Mouse (Mus musculus): ENCODE data around the gene Clrn3. TPM values are rescaled to one million over a fixed set of nuclear protein-coding genes. Genes with fewer than 3 reads are reported as not detected.

The Clrn3 gene
- total and polyA plus RNA-seq, 2 experiments from 2014 or later: not detected

DNA sequence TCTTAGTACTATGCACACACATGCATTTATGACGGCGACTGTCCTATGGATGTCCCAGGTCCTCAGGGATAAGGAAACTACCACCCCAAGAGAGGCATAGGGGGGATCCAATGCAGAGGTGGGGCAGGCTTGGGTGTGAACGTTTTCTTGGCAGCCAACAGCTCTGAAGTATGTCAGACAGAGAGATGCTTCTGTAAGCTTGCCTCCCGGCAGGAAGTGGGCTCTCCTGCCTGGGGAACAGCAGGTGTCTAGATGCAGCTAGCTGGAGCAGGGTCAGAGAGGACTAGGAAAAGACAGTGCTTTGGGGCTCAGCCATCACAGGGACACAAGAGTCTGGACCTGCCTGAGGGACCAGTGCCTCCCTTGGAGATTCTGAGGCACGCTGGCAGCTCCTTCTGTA is 18.1 kb upstream of the Clrn3 start:
- 51% methylated on average over 5 of the region's 5 CpGs for WGBS
- ATAC-seq: no peak

DNA sequence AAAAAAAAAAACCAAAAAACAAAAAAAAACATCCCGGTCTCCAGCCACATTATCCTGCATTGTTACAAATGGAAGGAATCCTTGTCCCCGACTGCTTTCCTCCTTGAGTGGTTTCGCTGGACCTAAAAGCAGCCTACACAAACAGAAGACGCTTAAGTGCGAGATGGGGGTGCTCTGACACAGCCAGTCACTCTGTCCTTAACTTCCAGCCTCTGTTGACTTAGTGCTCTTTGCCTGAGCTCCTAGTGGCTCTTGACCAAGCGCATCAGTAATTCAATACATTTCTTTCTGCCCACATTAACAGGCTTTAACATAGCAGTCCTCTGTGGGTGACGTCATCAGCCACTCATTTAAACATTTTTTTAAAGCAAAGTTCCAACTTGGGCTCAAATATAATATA is 17.5 kb upstream of the Clrn3 start:
- WGBS: 72% methylated on average over 7 of the region's 7 CpGs
- Histone ChIP-seq H3K9ac (replicated peaks; ENCODE audit: low read length) (no peak overlapping the region), H3K9me3 (ENCODE audit: low read length) (no peaks in the 10 kb centered on the region)

More for the DNA sequence above, 18.1 kb upstream of the Clrn3 start:
- Histone ChIP-seq H3K9ac (replicated peaks; ENCODE audit: low read length) (no peak overlapping the region), H3K27me3 (ENCODE audit: insufficient read depth, low read length) (no peaks in the 10 kb centered on the region), H3K4me2 (ENCODE audit: low read depth, low read length) (no peak overlapping the region), H3K4me3 (ENCODE audit: low read length) (no peak overlapping the region), H3K9me3 (ENCODE audit: low read length) (no peaks in the 10 kb centered on the region), H3K4me1 (ENCODE audit: insufficient read depth, low read length) (peaks cover under 1% of the 10 kb centered on the region; the same call in 1 of the 2 replicates), H3K36me3 (ENCODE audit: insufficient read depth, low read length) (no peaks in the 10 kb centered on the region), H3K27ac (no peak overlapping the region)
- no peak for DNase-seq (ENCODE audit: low spot score)
- no peak for TF ChIP-seq CTCF (IDR thresholded peaks at IDR 0.05; ENCODE audit: low read depth)

DNA sequence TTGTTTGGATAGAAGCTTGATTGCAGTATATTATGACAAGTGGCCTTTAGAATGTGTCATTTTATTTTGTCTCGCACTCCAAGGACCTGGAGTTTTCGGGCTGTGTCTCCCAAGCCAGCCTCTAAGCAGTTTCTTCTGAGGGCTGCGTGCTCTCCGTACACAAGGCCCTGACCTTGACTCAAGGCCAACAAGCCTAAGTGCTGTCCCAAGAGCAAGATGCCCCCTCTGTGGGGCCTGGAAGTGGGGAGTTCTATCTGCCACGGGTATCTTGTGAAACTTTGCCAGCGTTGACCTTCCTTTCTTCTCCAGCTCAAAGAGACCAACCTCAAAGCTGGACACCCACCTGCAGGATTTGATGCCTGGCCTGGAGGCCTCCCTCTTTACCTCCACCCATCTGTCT is 15.9 kb upstream of the Clrn3 start:
- 91% methylated on average over 6 of the region's 6 CpGs for WGBS
- H3K27me3 ChIP-seq (ENCODE audit: insufficient read depth, low read length): no peaks in the 10 kb centered on the region
- no peak for TF ChIP-seq CTCF (IDR thresholded peaks at IDR 0.05; ENCODE audit: low read depth)
- DNase-seq (ENCODE audit: low spot score) (no peak), ATAC-seq (no peak)
- H3K36me3 ChIP-seq (ENCODE audit: insufficient read depth, low read length): no peaks in the 10 kb centered on the region
- no peaks in the 10 kb centered on the region for H3K4me1 ChIP-seq (ENCODE audit: insufficient read depth, low read length)
- no peak overlapping the region for H3K27ac ChIP-seq
- no peaks in the 10 kb centered on the region for H3K9me3 ChIP-seq (ENCODE audit: low read length)
- H3K4me2 ChIP-seq (ENCODE audit: low read depth, low read length): no peak overlapping the region
- H3K4me3 ChIP-seq (ENCODE audit: low read length): no peak overlapping the region
- H3K9ac ChIP-seq (replicated peaks; ENCODE audit: low read length): no peak overlapping the region

More for the DNA sequence above, 17.5 kb upstream of the Clrn3 start:
- TF ChIP-seq CTCF (IDR thresholded peaks at IDR 0.05; ENCODE audit: low read depth): no peak
- no peak for ATAC-seq
- H3K27ac ChIP-seq: no peak overlapping the region
- no peaks in the 10 kb centered on the region for H3K27me3 ChIP-seq (ENCODE audit: insufficient read depth, low read length)
- no peaks in the 10 kb centered on the region for H3K36me3 ChIP-seq (ENCODE audit: insufficient read depth, low read length)
- no peak overlapping the region for H3K4me2 ChIP-seq (ENCODE audit: low read depth, low read length)
- DNase-seq (ENCODE audit: low spot score): no peak
- no peaks in the 10 kb centered on the region for H3K4me1 ChIP-seq (ENCODE audit: insufficient read depth, low read length)
- no peak overlapping the region for H3K4me3 ChIP-seq (ENCODE audit: low read length)

DNA sequence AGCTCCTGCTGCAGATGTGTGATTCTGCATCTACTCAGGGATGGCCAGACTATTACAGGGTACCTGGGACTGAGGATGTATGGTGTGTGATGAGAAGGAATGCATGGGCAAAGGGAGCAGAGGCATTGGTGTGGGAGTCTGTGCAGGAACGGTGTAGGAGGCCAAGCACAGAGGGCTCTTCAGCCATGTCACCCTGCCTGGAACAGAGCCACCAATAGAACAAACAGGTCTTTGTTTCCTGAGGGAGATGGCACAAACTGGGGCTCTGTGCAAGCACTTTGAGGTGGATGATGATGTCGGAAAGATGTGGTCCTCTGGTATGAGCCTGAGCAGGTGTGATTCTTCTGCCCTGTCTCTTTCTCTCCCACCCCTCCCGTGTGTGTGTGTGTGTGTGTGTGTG is 14.6 kb upstream of the Clrn3 start:
- H3K4me2 ChIP-seq (ENCODE audit: low read depth, low read length): no peak overlapping the region
- TF ChIP-seq CTCF (IDR thresholded peaks at IDR 0.05; ENCODE audit: low read depth): no peak
- no peaks in the 10 kb centered on the region for H3K27me3 ChIP-seq (ENCODE audit: insufficient read depth, low read length)
- WGBS: 53% methylated on average over 3 of the region's 3 CpGs
- H3K9ac ChIP-seq (replicated peaks; ENCODE audit: low read length): no peak overlapping the region
- H3K36me3 ChIP-seq (ENCODE audit: insufficient read depth, low read length): no peaks in the 10 kb centered on the region
- peaks cover 3% of the 10 kb centered on the region; the same call in 1 of the 2 replicates for H3K4me1 ChIP-seq (ENCODE audit: insufficient read depth, low read length)
- no peak overlapping the region for H3K4me3 ChIP-seq (ENCODE audit: low read length)
- H3K9me3 ChIP-seq (ENCODE audit: low read length): no peaks in the 10 kb centered on the region
- DNase-seq (ENCODE audit: low spot score): peak; percentile 44
- peak overlapping the region; percentile 2; the same call in 1 of the 2 replicates for H3K27ac ChIP-seq
- peak; percentile 33; the same call in 1 of the 2 replicates for ATAC-seq

DNA sequence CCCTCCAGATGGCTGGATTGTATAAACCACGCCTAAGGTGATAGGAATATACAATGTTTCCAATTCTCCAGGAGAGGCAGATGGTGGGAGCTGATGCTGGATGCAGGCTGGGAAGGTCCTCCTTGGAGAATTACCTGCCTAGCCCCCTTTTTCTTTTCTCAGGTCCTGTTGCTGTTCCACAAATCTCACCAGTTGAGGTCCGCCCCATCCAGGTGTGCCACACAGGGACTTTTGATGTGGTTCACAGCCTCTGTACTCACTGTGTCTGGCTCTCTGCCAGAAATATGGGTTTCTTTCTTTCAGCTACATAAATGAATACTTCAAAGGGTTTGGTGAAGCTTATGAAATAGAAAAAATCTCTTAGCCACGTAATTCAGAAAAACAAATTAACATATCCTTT is 13.8 kb upstream of the Clrn3 start:
- Histone ChIP-seq H3K4me2 (ENCODE audit: low read depth, low read length) (no peak overlapping the region), H3K9me3 (ENCODE audit: low read length) (no peaks in the 10 kb centered on the region), H3K9ac (replicated peaks; ENCODE audit: low read length) (no peak overlapping the region), H3K27ac (no peak overlapping the region), H3K27me3 (ENCODE audit: insufficient read depth, low read length) (no peaks in the 10 kb centered on the region), H3K36me3 (ENCODE audit: insufficient read depth, low read length) (no peaks in the 10 kb centered on the region), H3K4me3 (ENCODE audit: low read length) (no peak overlapping the region), H3K4me1 (ENCODE audit: insufficient read depth, low read length) (peaks cover 3% of the 10 kb centered on the region; the same call in 1 of the 2 replicates)
- DNase-seq (ENCODE audit: low spot score) (no peak), ATAC-seq (no peak)
- WGBS: 73% methylated on average over 3 of the region's 3 CpGs
- TF ChIP-seq CTCF (IDR thresholded peaks at IDR 0.05; ENCODE audit: low read depth): no peak

DNA sequence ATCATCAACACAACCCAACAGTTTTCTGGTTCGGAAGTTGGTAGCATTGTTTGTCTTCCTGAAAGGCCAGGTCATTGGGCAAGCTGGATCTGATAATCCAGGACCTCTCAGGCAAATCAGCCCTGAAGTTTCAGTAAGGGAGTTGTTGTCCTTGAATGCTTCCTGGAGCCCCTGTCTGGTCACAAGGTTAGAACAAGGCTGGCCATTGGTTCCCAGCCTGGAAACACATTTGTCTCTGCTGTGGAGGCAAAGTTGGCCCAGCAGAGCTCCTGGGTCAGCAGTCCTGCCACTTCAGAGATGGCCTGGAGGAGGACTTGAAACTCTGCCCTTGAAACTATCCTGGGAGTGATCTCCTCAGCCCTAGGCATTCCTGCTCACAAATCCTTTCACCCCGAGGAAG is 11.0 kb upstream of the Clrn3 start:
- DNase-seq (ENCODE audit: low spot score): no peak
- Histone ChIP-seq H3K4me1 (ENCODE audit: insufficient read depth, low read length) (peaks cover 3% of the 10 kb centered on the region; the same call in 1 of the 2 replicates), H3K9me3 (ENCODE audit: low read length) (no peaks in the 10 kb centered on the region), H3K9ac (replicated peaks; ENCODE audit: low read length) (no peak overlapping the region), H3K36me3 (ENCODE audit: insufficient read depth, low read length) (no peaks in the 10 kb centered on the region), H3K27me3 (ENCODE audit: insufficient read depth, low read length) (no peaks in the 10 kb centered on the region), H3K4me3 (ENCODE audit: low read length) (no peak overlapping the region), H3K27ac (no peak overlapping the region), H3K4me2 (ENCODE audit: low read depth, low read length) (peak overlapping the region; percentile 87)
- no peak for TF ChIP-seq CTCF (IDR thresholded peaks at IDR 0.05; ENCODE audit: low read depth)
- 90% methylated on average over 2 of the region's 2 CpGs for WGBS
- ATAC-seq: no peak

GRCm38 (mm10) chr7:135537948-135538741 is 9.7 kb upstream of the Clrn3 start:
- no peak for TF ChIP-seq CTCF (IDR thresholded peaks at IDR 0.05; ENCODE audit: low read depth)
- Histone ChIP-seq H3K4me3 (ENCODE audit: low read length) (peak overlapping the region; percentile 62), H3K36me3 (ENCODE audit: insufficient read depth, low read length) (no peaks in the 10 kb centered on the region), H3K9me3 (ENCODE audit: low read length) (no peaks in the 10 kb centered on the region), H3K4me1 (ENCODE audit: insufficient read depth, low read length) (peaks cover 3% of the 10 kb centered on the region; the same call in 1 of the 2 replicates), H3K9ac (replicated peaks; ENCODE audit: low read length) (peak overlapping the region; percentile 62), H3K4me2 (ENCODE audit: low read depth, low read length) (peak overlapping the region; percentile 87), H3K27ac (peak overlapping the region; percentile 84), H3K27me3 (ENCODE audit: insufficient read depth, low read length) (no peaks in the 10 kb centered on the region)
- peak; percentile 66 for DNase-seq (ENCODE audit: low spot score)
- peak; percentile 64 for ATAC-seq
- 3% methylated on average over 61 of the region's 71 CpGs for WGBS

All from hindbrain, postnatal 0 days (tissue).